Mouse (Mus musculus): Measurements from ENCODE around the gene Ogg1. TPM values are rescaled to one million over a fixed set of nuclear protein-coding genes. Genes with fewer than 3 reads are reported as not detected.

Gene Ogg1
- polyA plus RNA-seq, 1 experiment: 24.3 TPM

- no peak for TF ChIP-seq CTCF (IDR thresholded peaks at IDR 0.05; ENCODE audit: borderline replicate concordance, insufficient read depth, low read length)
- H3K4me3 ChIP-seq (ENCODE audit: insufficient read depth, low read length): no peak overlapping the region
These were observed 37.9 kb downstream of the Ogg1 start for GRCm38 (mm10) chr6:113364518-113365135.

GRCm38 (mm10) chr6:113366639-113367038 is 39.9 kb downstream of the Ogg1 start:
- Histone ChIP-seq H3K4me3 (ENCODE audit: insufficient read depth, low read length) (no peak overlapping the region), H3K4me1 (ENCODE audit: control insufficient read depth, insufficient read depth, low read length) (no peaks in the 10 kb centered on the region), H3K27ac (ENCODE audit: insufficient read depth, low read length) (no peak overlapping the region)
- no peak for TF ChIP-seq POLR2A (IDR thresholded peaks at IDR 0.05; ENCODE audit: low read depth, low read length)
- no peak for TF ChIP-seq CTCF (IDR thresholded peaks at IDR 0.05; ENCODE audit: borderline replicate concordance, insufficient read depth, low read length)

More at GRCm38 (mm10) chr6:113364518-113365135, 37.9 kb downstream of the Ogg1 start:
- H3K27ac ChIP-seq (ENCODE audit: insufficient read depth, low read length): no peak overlapping the region
- H3K4me1 ChIP-seq (ENCODE audit: control insufficient read depth, insufficient read depth, low read length): no peaks in the 10 kb centered on the region

GRCm38 (mm10) chr6:113367574-113367973 is 40.8 kb downstream of the Ogg1 start:
- Histone ChIP-seq H3K27ac (ENCODE audit: insufficient read depth, low read length) (no peak overlapping the region), H3K4me1 (ENCODE audit: control insufficient read depth, insufficient read depth, low read length) (no peaks in the 10 kb centered on the region), H3K4me3 (ENCODE audit: insufficient read depth, low read length) (no peak overlapping the region)
- no peak for TF ChIP-seq CTCF (IDR thresholded peaks at IDR 0.05; ENCODE audit: borderline replicate concordance, insufficient read depth, low read length)
- no peak for TF ChIP-seq POLR2A (IDR thresholded peaks at IDR 0.05; ENCODE audit: low read depth, low read length)

GRCm38 (mm10) chr6:113368124-113368523 is 41.4 kb downstream of the Ogg1 start:
- no peaks in the 10 kb centered on the region for H3K4me1 ChIP-seq (ENCODE audit: control insufficient read depth, insufficient read depth, low read length)
- TF ChIP-seq POLR2A (IDR thresholded peaks at IDR 0.05; ENCODE audit: low read depth, low read length) (no peak), CTCF (IDR thresholded peaks at IDR 0.05; ENCODE audit: borderline replicate concordance, insufficient read depth, low read length) (no peak)
- no peak overlapping the region for H3K4me3 ChIP-seq (ENCODE audit: insufficient read depth, low read length)
- H3K27ac ChIP-seq (ENCODE audit: insufficient read depth, low read length): no peak overlapping the region

GRCm38 (mm10) chr6:113368577-113368976 is 41.8 kb downstream of the Ogg1 start:
- no peak for TF ChIP-seq CTCF (IDR thresholded peaks at IDR 0.05; ENCODE audit: borderline replicate concordance, insufficient read depth, low read length)
- TF ChIP-seq POLR2A (IDR thresholded peaks at IDR 0.05; ENCODE audit: low read depth, low read length): no peak
- no peak overlapping the region for H3K27ac ChIP-seq (ENCODE audit: insufficient read depth, low read length)
- H3K4me1 ChIP-seq (ENCODE audit: control insufficient read depth, insufficient read depth, low read length): no peaks in the 10 kb centered on the region
- no peak overlapping the region for H3K4me3 ChIP-seq (ENCODE audit: insufficient read depth, low read length)

GRCm38 (mm10) chr6:113370194-113370929 is 43.6 kb downstream of the Ogg1 start:
- Histone ChIP-seq H3K27ac (ENCODE audit: insufficient read depth, low read length) (no peak overlapping the region), H3K4me1 (ENCODE audit: control insufficient read depth, insufficient read depth, low read length) (no peaks in the 10 kb centered on the region), H3K4me3 (ENCODE audit: insufficient read depth, low read length) (no peak overlapping the region)
- TF ChIP-seq POLR2A (IDR thresholded peaks at IDR 0.05; ENCODE audit: low read depth, low read length) (no peak), CTCF (IDR thresholded peaks at IDR 0.05; ENCODE audit: borderline replicate concordance, insufficient read depth, low read length) (no peak)

GRCm38 (mm10) chr6:113373491-113373890 is 46.7 kb downstream of the Ogg1 start:
- H3K4me1 ChIP-seq (ENCODE audit: control insufficient read depth, insufficient read depth, low read length): no peaks in the 10 kb centered on the region
- H3K27ac ChIP-seq (ENCODE audit: insufficient read depth, low read length): no peak overlapping the region
- H3K4me3 ChIP-seq (ENCODE audit: insufficient read depth, low read length): no peak overlapping the region
- TF ChIP-seq POLR2A (IDR thresholded peaks at IDR 0.05; ENCODE audit: low read depth, low read length): no peak
- TF ChIP-seq CTCF (IDR thresholded peaks at IDR 0.05; ENCODE audit: borderline replicate concordance, insufficient read depth, low read length): no peak

- H3K4me1 ChIP-seq (ENCODE audit: control insufficient read depth, insufficient read depth, low read length): peaks cover 7% of the 10 kb centered on the region; the same call in 1 of the 2 replicates
- peak overlapping the region; percentile 48 for H3K4me3 ChIP-seq (ENCODE audit: insufficient read depth, low read length)
- H3K27ac ChIP-seq (ENCODE audit: insufficient read depth, low read length): peak overlapping the region; percentile 85
- TF ChIP-seq POLR2A (IDR thresholded peaks at IDR 0.05; ENCODE audit: low read depth, low read length) (peak; percentile 67), CTCF (IDR thresholded peaks at IDR 0.05; ENCODE audit: borderline replicate concordance, insufficient read depth, low read length) (no peak)
These were observed 50.4 kb downstream of the Ogg1 start for GRCm38 (mm10) chr6:113377172-113377495.

GRCm38 (mm10) chr6:113377496-113378385 is 51.0 kb downstream of the Ogg1 start, which contains the start of the genes Tada3 and Arpc4:
Tada3 (minus strand) TSS chr6:113377883.
Arpc4 (plus strand) TSS chr6:113378115.
- no peak for TF ChIP-seq CTCF (IDR thresholded peaks at IDR 0.05; ENCODE audit: borderline replicate concordance, insufficient read depth, low read length)
- peak; percentile 83 for TF ChIP-seq POLR2A (IDR thresholded peaks at IDR 0.05; ENCODE audit: low read depth, low read length)
- peaks cover 7% of the 10 kb centered on the region; the same call in 1 of the 2 replicates for H3K4me1 ChIP-seq (ENCODE audit: control insufficient read depth, insufficient read depth, low read length)
- H3K27ac ChIP-seq (ENCODE audit: insufficient read depth, low read length): peak within 1 kb of the TSS; percentile 85
- peak within 1 kb of the TSS; percentile 80 for H3K4me3 ChIP-seq (ENCODE audit: insufficient read depth, low read length)
